Mouse (Mus musculus): ENCODE measurements around the gene Gstm3.

DNA sequence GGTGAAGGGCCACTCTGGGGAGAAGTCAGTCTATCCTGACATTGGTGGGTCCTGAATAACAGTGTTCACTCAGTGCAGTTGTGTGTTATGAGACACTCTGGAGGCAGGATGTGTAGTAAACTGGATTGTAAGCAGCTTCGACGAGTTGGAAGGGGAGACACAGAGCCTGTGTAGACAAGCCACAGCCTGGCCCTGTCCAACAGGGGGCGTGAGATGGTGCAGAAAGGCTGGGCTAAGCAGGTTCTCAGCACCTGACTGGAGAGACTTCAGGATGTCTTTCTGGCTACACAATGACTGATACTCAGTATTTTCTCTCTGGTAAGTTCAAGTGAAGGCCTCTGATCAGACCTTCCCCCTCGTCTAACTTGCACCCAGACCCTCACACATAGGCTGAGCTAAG lies 23.4 kb downstream of the Gstm3 start:
- TF ChIP-seq CTCF (IDR thresholded peaks at IDR 0.05; ENCODE audit: low read depth) (peak; percentile 58), EP300 (optimal IDR thresholded peaks at IDR 0.05) (no peak)
